Mouse (Mus musculus) left cerebral cortex, postnatal 14 days (tissue): ENCODE results near the gene Fbxo22. TPM values are rescaled to one million over a fixed set of nuclear protein-coding genes. Genes with fewer than 3 reads are reported as not detected.
"Not testable (repeated sequence)": the region's sequence is repeated elsewhere in the genome, so short reads cannot be mapped to it uniquely, and the experiment has no call there.

ENCODE experiments used
- DNase-seq, 2 experiments: peaks; one replicate each; pipeline ENCODE4 v3.0.0; 2021 to 2022; ENCODE audit warnings: low spot score in 2 of 2, mixed read lengths in 1 of 2
- intact Hi-C: fragments of 180-260 bp; cut with DNase I; formaldehyde crosslinking; loops from one replicate; pipeline ENCODE4 v1.15.1; 2025
- total RNA-seq, 2 experiments: library from RNA; stranded (reverse); gene quantifications; 2 replicates each; pipeline ENCODE4 v1.2.3; 2021

Gene Fbxo22
- total RNA-seq, 2 experiments from 2014 or later = 43.1 to 44.5 TPM

DNA sequence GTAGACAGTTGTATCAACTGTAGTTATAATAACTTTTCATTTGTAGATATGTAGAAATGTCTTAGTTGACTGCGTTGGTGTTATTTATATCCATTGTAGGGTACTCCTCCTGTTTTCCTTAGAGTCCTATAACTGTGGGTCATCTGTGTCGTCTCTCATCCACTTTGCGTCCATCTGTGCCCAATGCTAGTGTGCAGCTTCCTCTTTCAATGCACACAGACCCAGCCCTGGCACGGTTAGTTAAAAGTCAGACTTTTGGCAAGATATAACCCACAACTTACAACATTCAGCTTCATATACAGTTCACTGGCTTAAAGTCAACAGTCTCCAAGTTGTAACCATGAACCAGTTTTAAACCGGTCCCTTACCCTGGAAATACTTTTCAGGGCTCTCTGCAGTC lies 23.4 kb downstream of the Fbxo22 start:
- intact Hi-C loops = loop anchor here (5.0 to 10.0 kb wide), 2 partner anchors 80 to 163 kb away; no protein-coding TSS in a partner anchor
- DNase-seq = no peak

- intact Hi-C loops = loop anchor here (5.0 to 10.0 kb wide), 2 partner anchors 80 to 162 kb away; no protein-coding TSS in a partner anchor
- no peak for DNase-seq
These were observed 23.9 kb downstream of the Fbxo22 start for GRCm38 (mm10) chr9:55232586-55232985.

DNA sequence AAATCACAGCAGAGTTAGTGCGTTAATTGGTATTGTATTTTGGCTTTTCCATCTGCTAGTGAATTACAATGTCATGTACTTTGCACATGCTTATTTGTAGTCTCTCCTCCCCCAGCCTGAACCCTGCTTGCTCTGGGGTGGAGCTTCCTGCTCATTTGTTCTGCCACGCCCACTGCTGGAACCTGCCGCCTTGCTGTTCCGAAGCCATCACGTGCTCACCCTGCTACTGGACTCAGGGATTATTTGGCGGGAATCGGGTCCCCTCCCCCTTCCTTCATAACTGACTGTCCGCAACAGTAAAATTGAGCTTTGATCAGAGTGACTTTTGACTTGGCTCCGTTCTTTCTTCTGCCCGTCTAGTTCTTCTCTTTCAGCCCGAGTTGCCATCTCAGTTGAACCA lies 24.4 kb downstream of the Fbxo22 start:
- intact Hi-C loops = loop anchor here (5.0 to 10.0 kb wide), 2 partner anchors 79 to 162 kb away; no protein-coding TSS in a partner anchor
- not testable (repeated sequence) for DNase-seq

DNA sequence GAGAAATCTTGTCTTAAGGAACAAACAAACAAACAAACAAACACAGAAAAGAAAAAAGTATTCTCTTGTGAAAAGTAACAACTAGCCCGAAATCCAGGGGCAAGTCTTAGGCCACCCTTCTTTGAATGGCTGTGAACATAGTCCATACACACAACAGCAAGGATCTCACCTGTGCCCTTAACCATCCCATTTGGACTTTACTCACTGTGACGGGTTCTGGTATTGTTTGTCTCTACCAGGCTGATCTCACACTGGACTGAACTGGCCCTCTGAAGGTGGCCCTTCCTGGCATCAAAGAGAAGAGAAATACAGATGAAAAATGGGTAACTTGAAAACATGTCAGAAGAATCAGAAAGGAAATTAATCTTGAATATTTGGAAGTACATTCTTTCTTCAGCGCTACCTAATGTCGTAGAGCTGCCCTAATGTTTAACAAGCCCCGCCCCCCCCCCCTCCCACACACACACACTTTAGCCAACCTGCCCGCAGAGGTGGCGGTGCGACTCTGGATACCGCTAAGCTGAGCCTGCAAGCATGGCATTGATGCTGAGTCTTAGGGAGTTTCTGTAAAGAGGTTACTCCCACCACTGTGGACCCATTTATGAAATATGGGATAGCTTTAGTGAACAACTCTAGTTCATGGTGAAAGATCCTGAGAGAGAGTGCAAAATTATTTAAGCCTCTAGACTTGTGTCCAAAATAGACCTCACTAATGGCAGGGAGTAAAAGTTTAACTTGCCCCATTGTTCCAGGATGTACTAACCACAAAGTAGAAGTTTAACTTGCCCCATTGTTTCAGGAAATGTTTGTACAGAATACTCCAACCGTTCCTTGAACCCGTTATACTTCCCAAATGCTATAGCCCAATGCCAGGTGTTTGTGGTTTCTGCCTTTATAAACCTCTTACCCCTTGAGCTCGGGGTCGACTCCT lies 27.8 kb downstream of the Fbxo22 start:
- intact Hi-C loops = loop anchor here (10.0 kb wide), 1 partner anchor 158 kb away; no protein-coding TSS in a partner anchor
- no peak for DNase-seq

DNA sequence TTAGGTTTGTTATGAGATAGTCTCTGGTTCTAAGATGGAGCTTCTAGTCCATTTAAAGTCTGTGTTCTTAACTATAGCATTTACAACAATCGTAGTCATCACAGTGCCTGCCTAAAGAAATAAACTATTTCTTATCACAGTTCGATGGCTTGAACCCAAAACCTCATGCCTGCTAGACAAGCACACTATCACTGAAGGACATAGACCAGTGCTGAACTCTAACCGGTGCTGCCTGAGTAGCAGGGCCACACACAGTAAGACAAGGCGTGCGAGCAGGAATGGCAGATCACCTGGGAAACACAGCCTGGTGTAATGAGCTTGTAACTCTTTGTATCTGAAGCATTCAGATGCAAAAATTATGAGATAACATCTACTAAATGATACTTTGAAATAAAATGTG lies 32.1 kb downstream of the Fbxo22 start:
- no peak for DNase-seq
- intact Hi-C loops = no loop called here

GRCm38 (mm10) chr9:55241863-55242685 lies 33.3 kb downstream of the Fbxo22 start:
- DNase-seq = no peak
- intact Hi-C loops = no loop called here

- no peak for DNase-seq
- intact Hi-C loops = no loop called here
These were observed 34.6 kb downstream of the Fbxo22 start for GRCm38 (mm10) chr9:55243280-55243679.

- intact Hi-C loops = no loop called here
- no peak for DNase-seq
These were observed 35.4 kb downstream of the Fbxo22 start for GRCm38 (mm10) chr9:55244079-55244478.

GRCm38 (mm10) chr9:55245057-55245750 lies 36.5 kb downstream of the Fbxo22 start:
- not testable (repeated sequence) for DNase-seq

GRCm38 (mm10) chr9:55246440-55246839 lies 37.7 kb downstream of the Fbxo22 start:
- DNase-seq = no peak
- intact Hi-C loops = no loop called here

More at GRCm38 (mm10) chr9:55245057-55245750, 36.5 kb downstream of the Fbxo22 start:
- intact Hi-C loops = not testable (repeated sequence)

- no peak for DNase-seq
- intact Hi-C loops = no loop called here
These were observed 38.2 kb downstream of the Fbxo22 start for GRCm38 (mm10) chr9:55246918-55247317.

GRCm38 (mm10) chr9:55248465-55248864 lies 39.7 kb downstream of the Fbxo22 start:
- no peak for DNase-seq
- intact Hi-C loops = no loop called here

DNA sequence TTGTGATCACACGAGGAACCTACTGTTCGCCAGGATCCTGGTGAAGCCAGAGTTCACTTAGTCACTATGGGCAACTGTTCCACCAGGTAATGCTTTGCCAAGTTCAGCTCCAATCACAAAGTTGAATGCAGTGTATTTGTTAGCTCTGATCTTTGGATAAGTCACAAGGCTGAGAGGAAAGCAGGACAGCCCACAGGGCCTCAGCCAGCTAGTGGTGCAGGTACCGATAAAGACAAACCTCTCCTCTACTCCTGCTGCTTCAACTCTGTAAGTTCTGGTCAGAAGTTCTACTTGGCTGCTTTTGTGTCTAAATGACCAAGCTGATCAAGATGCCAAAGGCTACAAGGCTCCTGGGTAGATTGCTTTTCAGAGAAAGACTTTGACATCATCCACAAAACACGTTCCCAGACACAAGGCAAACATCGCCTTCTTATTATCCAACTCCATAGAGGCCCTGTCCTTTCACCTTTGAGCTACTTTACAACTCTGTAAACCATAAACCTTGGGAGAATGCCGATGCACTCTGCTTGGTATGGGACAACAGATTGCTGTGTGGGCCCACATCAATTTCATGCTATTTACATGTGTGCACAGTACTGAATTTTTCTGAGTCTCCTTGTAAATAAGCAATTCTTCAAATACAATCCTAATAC lies 42.0 kb downstream of the Fbxo22 start:
- no peak for DNase-seq
- intact Hi-C loops = no loop called here

DNA sequence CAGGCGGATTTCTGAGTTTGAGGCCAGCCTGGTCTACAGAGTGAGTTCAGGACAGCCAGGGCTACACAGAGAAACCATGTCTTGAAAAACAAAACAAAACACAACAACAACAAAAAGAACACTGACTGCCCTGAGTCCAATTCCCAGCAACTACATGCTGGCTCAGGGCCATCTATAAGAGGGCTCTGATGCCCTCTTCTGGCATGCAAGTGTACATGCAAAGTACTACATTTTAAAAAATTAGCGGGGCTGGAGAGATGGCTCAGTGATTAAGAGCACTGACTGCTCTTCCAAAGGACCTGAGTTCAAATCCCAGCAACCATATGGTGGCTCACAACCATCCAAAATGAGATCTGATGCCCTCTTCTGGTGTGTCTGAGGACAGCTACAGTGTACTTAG lies 43.4 kb downstream of the Fbxo22 start:
- DNase-seq, intact Hi-C loops: not testable (repeated sequence)

GRCm38 (mm10) chr9:55253849-55254248 lies 45.1 kb downstream of the Fbxo22 start:
- no peak for DNase-seq
- intact Hi-C loops = no loop called here

GRCm38 (mm10) chr9:55255056-55255455 lies 46.3 kb downstream of the Fbxo22 start:
- intact Hi-C loops = no loop called here
- DNase-seq = no peak

DNA sequence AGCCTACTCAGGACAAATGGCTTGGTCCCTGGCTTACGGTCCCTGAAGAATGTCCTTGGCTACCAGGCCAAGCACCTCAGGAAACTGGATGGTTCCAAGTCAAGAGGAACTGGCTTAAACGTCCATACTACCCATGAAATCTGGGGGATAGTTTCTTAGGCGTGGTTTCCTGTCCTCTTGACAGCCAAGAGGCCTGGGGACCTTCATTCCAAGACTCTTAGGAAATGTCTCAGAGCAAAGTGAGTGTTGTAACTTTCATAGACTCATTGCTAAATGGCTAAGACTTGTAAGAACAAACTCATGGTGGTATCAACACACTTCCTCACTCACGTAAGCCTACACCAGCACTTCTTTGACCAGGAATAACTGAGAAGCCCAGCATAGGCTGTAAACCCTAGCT lies 46.9 kb downstream of the Fbxo22 start:
- no peak for DNase-seq
- intact Hi-C loops = no loop called here

- DNase-seq = no peak
- intact Hi-C loops = no loop called here
These were observed 48.4 kb downstream of the Fbxo22 start for GRCm38 (mm10) chr9:55257105-55257504.

DNA sequence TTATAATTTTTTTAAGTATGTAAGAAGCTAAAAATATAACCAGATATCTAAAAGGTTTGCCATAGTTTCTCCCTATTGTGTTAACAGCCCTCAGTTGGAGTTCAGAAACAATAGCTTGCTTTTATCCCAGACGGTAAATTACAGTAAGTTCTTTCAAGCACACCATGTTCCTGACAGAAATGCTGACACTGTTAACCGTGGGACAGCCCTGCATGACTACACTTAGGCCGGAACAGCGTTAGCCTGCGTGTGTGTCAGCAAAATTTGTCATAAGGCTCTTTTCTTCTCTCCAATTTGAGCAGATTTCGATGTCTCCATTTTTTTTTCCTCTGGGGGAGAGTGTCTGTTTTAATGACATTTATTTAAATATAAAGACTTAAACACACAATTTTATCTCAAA lies 51.0 kb downstream of the Fbxo22 start:
- intact Hi-C loops = no loop called here
- no peak for DNase-seq
